Mouse (Mus musculus): ENCODE data around the gene Scube1.

Scube1 gene

DNA sequence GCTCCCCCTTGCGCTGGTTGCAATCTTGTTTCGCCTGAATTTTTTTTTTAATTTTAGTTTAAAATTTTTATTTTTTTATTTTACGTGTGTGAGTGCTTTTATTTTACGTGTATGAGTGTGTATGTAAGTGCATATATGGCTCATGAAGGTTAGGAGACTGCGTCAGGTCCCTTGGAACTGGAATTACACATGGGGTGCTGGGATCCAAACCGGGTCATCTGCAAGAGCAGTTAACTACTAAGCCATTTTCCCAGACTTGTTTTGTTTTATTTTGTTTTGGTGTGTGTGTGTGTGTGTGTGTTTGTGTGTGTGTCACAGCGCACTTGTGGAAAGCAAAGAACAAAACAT lies 129.5 kb downstream of the Scube1 start:
- DNase-seq (ENCODE audit: low spot score in 2 of 2), result no peak

DNA sequence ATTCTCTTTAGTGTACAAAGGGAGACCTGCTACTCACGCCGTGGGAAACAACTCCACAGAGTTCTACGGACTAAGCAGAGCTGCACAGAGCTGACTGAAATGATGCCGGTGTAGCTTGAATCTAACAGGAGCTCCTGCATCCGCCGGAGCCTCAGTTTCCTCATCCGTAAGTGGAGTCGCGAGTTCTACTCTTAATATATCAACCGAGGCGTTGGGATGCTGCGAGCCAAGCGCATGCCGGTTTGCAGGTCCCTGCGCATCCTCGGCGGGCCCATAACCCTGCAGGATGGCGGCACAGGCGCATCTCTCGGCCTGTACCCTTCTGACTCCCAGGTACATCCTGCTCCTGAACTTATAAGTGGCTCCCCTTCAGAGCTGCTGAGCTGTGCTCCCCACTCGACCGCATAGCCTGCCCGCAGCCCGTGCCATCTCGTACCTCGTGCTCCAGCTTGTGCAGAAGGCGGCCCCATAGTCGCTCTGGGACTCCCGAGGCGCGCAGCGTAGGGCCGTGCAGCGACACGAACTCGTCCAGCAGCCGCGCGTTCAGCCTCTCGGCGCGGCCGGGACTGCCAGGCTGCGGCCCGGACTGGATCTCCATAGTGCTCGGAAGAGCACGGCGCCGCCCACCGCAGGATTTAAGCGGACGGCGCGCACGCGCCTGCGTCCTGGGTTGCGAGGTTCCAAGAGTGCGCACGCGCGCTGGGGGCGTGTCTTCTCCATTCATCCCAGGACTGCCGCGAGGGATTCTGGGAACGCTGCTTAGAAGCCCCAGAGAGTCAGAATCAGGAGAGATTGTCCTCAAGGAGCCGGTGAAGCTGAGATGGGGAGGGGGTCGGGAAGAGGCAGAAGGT lies 130.1 kb downstream of the Scube1 start, which contains the start of gene Ttll12:
TSS of gene Ttll12 (minus strand) at position 645 of the 851 bp plus-strand sequence.
- DNase-seq (ENCODE audit: low spot score in 2 of 2), result peak; percentile 90 to 94

DNA sequence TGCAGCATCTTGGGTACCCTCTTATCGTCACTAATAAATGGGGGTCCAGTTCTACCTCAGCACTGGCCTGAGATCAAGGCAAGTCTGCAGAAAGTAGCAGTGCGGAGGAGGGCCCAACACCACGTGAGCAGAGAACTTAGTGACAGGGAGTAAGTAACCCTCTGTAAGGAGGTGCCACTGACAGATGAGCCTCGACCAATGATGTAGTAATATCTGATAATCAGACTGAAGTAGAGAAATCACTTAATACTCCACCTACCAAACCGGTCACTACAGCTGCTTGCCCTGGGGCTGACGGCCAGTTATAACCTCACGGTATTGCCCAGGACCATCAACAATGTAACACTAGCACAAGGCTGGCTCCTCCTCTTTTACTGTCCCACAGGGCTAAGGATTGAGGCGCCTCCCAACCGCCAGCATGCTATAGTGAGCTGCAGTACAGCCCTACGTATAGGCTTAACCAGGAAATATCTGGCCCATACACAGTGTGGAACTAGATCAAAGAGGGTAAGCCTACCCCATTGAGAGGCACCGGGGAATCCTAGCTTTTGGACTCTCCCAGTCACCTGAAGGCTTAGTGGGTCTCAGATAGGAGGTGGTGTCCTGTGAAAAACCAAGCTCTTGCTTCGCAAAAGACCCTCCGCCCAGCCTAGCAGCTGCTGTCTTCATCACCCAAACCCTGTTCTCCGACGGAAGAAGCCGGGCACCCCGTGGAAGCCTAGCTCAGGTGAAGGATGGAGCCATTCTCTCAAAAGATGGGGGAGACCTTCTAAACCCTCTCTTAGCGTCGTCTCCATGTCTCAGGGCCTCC lies 130.9 kb downstream of the Scube1 start:
- no peak for DNase-seq (ENCODE audit: low spot score in 2 of 2)

DNA sequence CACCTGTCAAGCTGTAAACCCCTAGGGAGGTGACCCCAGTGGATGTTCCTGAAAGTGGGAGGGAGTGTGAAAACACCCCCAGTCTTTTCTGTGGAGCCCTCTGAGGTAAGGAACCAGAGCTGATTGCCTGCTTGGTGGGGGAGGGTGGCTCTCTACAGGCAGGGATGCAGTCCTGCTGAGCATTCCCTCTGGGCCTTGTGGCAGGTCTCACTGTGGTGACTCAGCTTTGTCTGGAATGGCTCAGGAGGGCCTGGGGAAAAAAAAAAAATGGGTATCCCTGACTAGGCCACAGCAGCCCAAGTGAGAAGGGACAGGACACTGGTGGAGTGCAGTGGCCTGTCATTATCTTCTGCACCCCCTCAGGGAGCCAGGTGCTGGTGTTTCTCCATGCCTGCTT lies 131.6 kb downstream of the Scube1 start:
- DNase-seq (ENCODE audit: low spot score in 2 of 2), result no peak

DNA sequence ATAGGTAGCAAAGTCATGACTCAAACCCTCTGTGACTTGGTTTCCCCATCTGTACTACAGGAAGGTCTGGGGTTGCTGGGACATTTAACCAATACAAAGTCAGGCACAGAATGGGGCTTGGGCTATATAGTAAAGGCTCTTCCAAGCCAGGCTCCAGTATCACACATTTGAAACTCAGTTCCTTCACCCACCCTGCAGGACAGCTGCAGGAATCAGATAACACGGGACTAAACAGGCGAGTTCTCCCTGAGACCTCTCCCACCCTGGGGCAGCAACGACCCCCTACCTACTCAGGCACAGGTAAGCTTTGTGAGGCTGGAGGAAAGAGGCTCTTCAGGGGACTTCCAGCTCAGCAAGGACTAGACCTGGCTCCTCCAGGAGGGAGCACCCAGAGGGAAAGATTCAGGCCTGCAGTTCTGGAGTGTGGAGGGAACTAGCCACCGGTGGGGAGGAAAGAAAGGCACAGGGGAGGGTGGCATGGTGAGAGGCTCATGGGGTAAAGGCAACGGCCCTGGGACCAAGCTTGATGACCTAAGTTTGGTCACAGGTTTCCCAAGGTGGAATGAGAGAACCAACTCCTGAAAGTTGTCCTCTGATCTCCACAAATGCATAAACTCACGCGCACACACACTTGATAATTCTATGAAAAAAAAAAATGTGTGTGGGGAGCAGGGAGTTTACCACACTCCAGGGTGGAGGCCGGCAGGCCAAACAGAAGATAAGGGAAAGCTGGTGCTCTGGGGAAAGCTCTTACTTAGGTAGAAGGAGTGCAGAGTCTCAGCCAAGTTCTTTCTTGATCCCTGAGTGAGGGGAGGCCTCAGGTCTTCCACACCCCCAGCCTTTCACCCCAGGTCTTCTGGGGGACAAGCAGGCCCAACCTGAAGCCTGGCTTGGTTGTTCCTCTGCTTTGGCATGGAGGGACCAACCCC lies 132.3 kb downstream of the Scube1 start:
- DNase-seq (ENCODE audit: low spot score in 2 of 2), result no peak

DNA sequence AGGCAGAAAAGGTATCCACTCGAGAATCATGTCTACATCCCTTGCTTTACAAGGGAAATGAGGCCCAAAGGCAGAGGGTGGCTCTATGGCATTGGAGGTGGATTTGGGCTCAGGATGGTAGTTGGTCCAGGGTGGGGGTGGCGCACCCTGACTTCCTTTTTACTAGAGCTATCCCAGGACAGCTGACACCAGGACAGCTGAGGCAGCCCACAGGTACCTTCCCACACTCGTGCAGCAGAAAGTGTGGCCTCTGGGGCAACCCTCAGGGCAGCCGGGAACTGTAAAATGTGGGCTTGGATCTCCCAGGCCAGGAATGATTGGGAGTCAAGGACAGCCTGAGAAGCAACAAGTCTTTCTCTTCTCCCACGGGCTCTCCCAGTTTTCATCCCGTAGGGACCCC lies 133.1 kb downstream of the Scube1 start:
- DNase-seq (ENCODE audit: low spot score in 2 of 2), result no peak

DNA sequence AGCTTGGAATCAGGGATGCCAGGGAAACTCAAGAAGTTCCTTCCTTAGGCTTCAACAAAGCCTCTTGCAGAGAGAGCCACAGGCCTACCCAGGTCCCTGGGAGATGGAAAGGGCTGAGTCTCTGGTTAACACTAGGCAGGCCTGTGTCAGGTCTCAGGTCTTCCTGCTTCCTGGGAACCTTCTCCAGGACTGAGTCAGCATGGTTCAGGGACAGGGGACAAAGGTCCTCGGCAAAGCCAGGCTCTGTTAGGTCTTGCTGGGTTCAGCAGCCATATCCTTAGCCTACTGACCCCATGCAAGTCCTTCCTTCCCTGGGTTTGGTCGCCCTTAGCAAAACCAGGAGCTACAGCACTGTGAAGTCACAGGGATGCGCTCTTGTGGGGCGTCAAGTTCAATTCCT lies 134.0 kb downstream of the Scube1 start:
- DNase-seq (ENCODE audit: low spot score in 2 of 2), result no peak

DNA sequence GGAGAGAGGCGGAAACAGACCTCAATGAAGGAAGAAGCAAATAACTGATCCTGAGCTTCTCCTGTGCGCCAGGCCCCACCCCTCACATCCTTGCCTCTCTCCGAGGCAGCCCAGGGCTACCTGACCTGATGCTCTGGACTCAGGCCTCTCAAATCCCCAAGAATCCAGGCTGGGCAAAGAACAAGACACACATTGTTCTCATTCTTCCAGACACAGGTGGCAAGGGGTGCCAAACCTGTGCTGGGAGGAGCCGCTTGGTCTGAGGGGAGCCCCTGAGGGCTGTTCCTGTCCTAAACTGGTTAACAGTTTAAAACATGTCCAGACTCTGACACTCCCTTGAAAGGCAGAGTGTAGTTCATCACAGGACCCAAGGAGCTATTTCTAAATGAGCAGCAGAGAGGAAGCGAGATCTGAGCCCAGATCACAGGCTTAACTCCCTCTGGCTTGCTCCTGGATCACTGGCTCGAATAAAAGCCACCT lies 140.0 kb downstream of the Scube1 start:
- DNase-seq (ENCODE audit: low spot score in 2 of 2), result no peak

DNA sequence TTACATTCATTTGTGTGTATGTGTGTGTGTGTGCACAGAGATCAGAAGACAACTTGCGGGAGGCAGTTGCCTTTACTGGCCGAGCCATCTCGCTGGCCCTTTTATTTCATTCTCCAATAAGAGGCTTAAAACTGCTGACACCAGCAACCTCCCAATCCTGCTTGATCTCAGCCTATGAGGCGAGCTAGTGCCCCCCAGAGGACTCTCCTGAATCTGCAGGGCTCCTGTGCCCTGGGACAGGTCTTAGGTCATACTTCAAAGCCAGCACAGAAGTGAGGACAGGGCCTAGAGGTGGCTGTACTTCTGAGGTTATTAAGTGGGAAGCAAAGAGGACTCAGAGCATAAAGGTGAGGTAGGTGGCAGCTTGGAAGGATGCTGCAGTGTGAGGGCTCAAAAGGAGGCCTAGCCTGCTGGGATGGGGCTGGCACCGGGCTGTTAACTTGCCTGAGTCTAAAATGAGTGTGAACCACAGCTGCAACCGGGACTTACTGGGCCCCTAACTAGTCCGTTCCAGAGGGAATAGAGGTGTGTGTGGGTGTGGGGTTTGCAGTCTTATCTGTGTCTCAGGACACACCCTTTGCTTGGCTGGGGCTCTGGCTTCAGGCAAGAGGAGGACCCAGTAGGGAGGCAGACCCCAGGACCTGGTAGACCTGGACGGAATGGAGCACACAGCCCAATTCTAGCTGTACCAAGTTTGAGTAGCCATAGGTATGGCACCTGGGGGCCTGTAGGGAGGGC lies 141.2 kb downstream of the Scube1 start:
- DNase-seq (ENCODE audit: low spot score in 2 of 2), result no peak

DNA sequence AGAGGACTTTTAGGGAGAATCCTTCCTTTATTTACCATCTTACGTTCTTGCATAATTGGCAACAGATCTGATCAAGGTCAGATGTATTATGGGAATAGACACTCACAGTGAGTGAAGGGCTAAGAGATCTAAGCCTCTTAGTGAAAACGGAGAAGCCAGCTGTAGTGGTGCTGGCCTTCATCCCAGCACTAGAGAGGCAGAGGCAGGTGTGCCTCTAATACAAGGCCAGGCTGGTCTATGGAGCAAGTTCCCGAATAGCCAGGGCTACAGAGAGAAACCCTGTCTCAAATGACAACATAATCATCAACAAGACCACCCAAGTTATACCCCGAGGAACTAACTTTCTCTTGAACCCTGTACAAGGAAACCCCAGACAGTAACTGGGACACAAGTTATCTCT lies 141.9 kb downstream of the Scube1 start:
- DNase-seq (ENCODE audit: low spot score in 2 of 2), result no peak

DNA sequence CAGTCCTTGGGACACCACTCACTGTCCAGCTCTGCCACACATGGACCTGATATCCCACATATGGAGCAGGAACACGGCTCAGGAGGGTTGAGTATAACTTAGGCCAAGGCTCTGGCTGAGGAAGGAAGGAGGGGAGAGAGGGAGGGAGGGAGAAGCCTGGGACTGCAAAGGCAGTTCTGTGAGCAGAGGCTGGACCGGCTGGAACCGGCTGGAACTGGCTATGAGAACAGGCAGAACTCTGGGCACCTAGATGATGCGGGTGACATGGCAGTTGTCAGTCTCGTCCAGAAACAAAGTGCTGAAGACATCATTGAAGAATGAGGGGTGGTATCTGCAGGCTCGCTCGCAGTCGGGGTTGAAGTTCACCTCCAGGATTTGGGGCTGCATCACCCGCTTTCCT lies 148.2 kb downstream of the Scube1 start:
- no peak for DNase-seq (ENCODE audit: low spot score in 2 of 2)

DNA sequence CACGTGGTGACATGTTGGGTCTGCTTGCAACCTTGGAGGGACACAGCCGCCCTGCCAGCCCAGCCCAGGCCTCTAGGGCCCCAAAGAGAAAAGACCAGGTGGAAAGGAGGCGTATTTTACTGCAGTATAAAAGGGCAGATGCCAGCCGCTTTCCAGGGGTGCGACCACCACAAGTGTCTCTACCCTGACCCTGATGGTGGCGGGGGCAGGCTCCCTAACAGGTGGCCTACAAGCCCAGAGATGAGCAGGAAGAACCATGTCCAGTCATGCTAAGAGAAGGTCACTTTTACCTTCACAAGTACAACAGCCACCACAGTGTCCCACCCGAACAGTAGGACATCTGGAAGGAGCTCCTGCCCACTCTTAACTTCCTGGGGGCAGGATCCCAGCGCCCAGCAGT lies 149.3 kb downstream of the Scube1 start:
- no peak for DNase-seq (ENCODE audit: low spot score in 2 of 2)

DNA sequence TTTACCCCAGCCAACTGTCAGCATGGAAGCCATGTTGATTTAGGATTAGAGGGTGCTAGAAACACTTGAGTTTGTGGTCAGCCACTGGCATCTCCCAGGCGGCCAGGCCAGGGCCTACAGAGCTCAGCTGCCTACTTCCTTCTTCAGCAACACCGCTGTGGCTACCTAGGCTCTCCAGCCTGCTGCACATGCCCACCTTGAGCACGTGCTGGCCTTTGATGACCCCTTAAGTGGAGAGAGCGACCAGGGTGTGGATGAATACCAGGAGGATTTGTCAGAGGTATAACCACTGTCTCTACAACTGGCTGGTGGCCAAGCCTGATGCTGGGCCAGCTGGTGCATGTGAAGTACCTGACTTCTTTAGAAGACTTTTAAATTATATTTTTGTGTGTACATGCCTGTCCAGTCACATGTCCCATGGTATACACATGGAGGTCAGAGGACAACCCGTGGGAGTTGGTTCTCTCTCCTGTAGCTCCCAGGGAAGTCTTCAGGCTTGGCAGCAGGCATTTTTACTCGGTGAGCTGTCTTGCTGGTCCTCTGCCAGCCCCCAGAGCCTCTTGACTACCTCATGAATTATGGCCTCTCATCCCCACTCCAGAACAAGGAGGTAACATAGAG lies 150.0 kb downstream of the Scube1 start:
- peak in 1 of 2 experiments; percentile 49 for DNase-seq (ENCODE audit: low spot score in 2 of 2)

DNA sequence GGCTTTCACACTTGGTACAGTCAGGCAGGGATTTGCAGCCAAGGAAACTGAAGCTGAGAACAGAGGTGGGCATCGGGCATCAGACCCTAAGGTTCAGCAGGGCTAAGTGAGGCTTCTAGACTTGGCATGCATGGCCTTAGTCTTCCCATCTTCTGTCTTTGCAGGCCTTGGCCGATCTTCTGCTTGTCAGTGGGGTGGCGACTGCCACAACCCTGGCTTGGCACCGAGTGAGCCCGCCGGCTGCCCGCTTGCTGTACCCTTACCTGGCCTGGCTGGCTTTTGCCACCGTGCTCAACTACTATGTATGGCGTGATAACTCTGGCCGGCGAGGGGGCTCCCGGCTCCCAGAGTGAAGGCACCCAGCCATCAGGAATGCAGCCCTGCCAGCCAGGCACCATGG lies 151.2 kb downstream of the Scube1 start:
- no peak for DNase-seq (ENCODE audit: low spot score in 2 of 2)

DNA sequence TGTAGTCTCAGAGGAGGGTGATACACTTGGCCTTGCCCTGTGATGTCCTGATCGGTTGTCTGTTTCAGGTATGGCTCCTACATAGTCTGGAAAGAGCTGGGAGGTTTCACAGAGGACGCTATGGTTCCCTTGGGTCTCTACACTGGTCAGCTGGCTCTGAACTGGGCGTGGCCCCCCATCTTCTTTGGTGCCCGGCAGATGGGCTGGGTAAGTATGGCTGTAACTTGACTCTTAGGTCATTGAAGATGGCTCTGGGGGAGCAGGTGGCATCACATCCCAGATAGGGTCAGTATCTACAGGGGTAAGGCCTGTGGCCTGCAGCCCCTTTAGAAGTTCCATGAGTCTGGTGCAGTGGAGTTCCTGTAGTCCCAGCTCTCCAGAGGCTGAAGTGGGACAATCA lies 152.7 kb downstream of the Scube1 start:
- DNase-seq (ENCODE audit: low spot score in 2 of 2), result no peak

DNA sequence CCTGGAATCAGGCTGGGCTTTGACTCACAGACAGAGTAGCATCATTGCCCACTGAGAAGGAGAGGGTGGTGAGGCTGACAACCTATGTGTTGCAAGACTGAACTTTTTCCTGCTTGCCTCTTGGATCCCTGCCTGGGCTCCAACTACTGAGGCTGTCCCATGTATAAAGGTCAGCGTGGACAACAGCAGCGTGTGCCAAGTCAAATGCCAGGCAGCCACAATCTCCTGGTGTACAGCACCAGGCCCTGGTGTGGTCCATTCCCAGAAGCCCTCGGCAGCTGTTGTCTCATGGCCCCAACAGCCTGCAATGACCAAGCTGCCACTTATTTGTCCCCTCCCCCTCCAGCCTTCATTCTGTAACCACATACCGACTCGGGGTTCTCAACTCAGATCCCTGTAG lies 153.2 kb downstream of the Scube1 start:
- DNase-seq (ENCODE audit: low spot score in 2 of 2), result no peak

DNA sequence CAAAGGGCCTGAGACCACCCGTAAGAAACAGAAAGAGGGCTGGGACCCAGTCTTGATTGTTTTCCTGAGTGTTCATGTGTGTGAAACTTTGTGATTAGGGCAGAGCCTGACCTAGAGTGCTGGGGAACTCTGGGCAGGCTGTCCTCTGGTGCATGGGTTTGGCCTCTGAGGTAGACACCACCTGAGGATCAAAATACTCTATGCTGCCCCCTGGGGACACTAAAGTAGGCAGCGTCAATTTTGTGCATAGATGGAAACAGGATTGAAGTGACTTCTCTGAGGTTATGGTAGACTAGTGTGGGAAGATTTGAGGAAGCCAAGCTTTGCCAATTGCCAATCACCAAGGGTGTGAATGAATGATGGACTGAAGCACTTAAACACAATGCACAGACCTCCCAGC lies 154.2 kb downstream of the Scube1 start:
- DNase-seq (ENCODE audit: low spot score in 2 of 2), result no peak

DNA sequence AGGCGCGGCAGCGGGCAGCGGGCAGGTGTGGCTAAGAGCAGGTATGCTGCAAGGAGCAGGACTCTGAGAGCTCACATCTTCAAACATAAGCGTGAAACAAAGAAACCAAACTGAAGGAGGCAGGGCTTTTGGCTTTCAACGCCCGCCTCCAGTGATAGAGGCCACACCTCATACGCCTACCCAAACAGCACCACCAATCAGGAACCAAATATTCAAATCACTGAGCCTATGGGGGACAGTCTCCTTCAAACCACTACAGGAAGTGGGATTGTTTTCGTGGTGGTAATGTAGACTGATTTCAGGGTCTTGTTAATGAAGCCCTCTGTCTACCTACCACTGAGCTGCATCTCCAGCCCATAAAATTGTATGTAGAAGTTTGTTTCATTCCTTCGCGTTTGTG lies 155.1 kb downstream of the Scube1 start:
- no peak for DNase-seq (ENCODE audit: low spot score in 2 of 2)

DNA sequence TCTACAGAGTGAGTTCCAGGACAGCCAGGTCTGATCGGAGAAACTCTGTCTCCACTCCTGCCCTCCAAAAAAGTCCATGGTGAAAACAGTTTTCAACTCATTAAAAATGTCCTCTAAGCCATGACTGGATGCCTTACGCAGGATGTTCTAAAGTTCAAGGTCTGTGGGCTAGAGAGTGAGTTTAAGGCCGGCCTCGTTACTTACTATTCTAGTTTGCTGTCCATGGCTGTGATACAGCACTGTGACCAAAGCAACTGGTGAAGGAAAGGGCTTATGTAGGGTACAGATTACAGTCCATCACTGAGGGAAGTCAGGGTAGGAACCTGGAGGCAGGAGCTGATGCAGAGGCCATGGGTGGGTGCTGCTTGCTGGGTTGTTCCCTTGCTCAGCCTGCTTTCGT lies 156.3 kb downstream of the Scube1 start:
- DNase-seq (ENCODE audit: low spot score in 2 of 2), result no peak

DNA sequence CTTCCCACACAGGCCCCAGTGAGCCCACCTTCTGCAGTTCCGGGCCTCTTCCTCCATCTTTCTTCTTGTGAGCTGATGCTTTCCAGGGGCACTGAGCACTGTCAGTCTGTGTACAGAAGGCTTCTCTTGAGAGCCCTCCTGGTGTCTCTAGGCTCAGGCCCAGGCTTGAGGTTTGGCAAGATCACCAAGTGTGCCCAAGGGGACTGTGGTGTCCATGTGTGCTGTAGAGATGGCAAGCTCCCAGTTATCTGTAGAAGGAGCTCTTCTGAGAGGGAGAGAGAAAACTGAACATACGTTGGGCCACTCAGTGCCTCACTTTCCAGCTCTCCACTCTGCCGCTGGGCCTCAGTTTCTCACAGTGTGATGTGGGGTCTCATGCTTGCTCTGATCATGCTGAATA lies 157.1 kb downstream of the Scube1 start:
- DNase-seq (ENCODE audit: low spot score in 2 of 2), result no peak

DNA sequence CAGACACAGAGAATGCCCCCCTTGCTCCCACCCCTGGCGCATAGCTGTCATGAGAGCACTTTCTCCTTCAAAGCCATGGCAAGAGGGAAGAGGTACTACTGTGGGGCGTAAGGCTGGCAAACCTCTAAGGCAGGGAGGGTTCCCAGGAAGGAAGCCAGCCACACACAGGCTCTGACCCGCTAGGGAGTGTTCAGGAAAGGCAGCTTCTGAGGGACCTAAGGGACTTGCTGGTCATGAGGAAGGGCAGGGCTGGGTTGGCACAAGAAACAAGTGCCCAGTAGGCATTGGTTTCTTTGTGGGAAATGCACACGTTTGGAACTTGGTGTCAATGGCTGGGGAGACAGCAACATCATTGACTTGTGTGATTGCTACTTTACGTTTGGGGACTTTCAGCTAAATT lies 158.8 kb downstream of the Scube1 start:
- no peak for DNase-seq (ENCODE audit: low spot score in 2 of 2)
